Mouse (Mus musculus): ENCODE measurements at regions not wholly inside any gene's neighbourhood (a gene's known extent, or its start where the extent isn't known, plus 50 kb on each side); places are given as distances from the start of the nearest gene placed in this dataset.

DNA sequence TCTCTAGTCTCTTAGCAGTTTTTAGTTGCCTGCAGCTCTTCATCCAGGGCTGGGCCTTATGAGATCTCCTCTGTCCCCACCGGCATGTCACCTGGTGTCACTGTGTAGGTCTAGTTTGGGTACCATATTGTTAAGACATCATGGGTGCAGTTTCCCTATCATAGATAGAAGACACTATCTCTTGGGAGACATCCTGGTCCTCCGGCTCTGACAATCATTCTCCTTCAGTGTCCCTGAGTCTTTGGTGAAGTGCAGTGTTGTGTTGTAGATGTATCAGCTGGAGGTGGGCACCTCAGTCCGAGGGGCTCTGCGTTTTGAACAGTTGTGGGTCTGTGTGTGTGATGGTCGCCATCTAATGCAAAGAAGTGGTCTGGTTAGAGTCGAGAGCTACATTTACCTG lies 58.0 kb upstream of the Synm start:
- no peak overlapping the region for H3K27ac ChIP-seq
- ATAC-seq = no peak
- no peaks in the 10 kb centered on the region for H3K36me3 ChIP-seq (ENCODE audit: insufficient read depth, low read length)
- no peaks in the 10 kb centered on the region for H3K27me3 ChIP-seq (ENCODE audit: insufficient read depth, low read length)
- H3K9ac ChIP-seq (replicated peaks; ENCODE audit: low read length) = no peak overlapping the region
- H3K4me2 ChIP-seq (ENCODE audit: low read depth, low read length) = no peak overlapping the region
- no peaks in the 10 kb centered on the region for H3K9me3 ChIP-seq (ENCODE audit: low read length)
- 96% methylated on average over 6 of the region's 6 CpGs for WGBS
- no peak for DNase-seq (ENCODE audit: low spot score)
- no peak overlapping the region for H3K4me3 ChIP-seq (ENCODE audit: low read length)
- H3K4me1 ChIP-seq (ENCODE audit: insufficient read depth, low read length) = no peaks in the 10 kb centered on the region
- no peak for TF ChIP-seq CTCF (IDR thresholded peaks at IDR 0.05; ENCODE audit: low read depth)

DNA sequence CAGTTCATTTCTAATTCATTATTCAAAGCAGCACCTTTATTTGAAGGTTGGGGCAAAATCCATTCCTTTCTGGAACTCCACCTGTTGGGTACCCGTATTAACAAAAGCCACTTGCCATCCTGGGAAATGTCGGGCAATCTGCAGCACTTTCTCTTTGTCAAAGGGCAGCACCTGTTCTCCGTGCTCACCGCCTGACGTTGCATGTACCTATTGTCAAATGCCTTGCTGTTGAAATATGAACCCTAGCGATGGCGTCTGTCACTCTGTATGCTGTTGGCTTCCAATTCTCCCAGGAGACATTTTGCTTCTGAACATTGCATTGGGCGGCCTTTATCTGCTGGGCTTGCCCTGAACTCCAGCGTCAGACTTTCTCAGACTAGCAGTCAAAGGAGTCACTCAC lies 55.3 kb upstream of the Synm start:
- Histone ChIP-seq H3K9me3 (ENCODE audit: low read length) (no peaks in the 10 kb centered on the region), H3K4me3 (ENCODE audit: low read length) (no peak overlapping the region), H3K4me2 (ENCODE audit: low read depth, low read length) (no peak overlapping the region), H3K9ac (replicated peaks; ENCODE audit: low read length) (no peak overlapping the region), H3K4me1 (ENCODE audit: insufficient read depth, low read length) (no peaks in the 10 kb centered on the region), H3K27ac (no peak overlapping the region), H3K27me3 (ENCODE audit: insufficient read depth, low read length) (no peaks in the 10 kb centered on the region), H3K36me3 (ENCODE audit: insufficient read depth, low read length) (no peaks in the 10 kb centered on the region)
- DNase-seq (ENCODE audit: low spot score) (no peak), ATAC-seq (no peak)
- 65% methylated on average over 9 of the region's 9 CpGs for WGBS
- TF ChIP-seq CTCF (IDR thresholded peaks at IDR 0.05; ENCODE audit: low read depth) = no peak
